Mouse (Mus musculus): Measurements from ENCODE around the gene Tbc1d23. TPM values are rescaled to one million over a fixed set of nuclear protein-coding genes. Genes with fewer than 3 reads are reported as not detected.
"Not testable (repeated sequence)": the region's sequence is repeated elsewhere in the genome, so short reads cannot be mapped to it uniquely, and the experiment has no call there.

Tbc1d23 gene
- polyA plus RNA-seq, 1 experiment from 2014 or later, result 31.6 TPM

DNA sequence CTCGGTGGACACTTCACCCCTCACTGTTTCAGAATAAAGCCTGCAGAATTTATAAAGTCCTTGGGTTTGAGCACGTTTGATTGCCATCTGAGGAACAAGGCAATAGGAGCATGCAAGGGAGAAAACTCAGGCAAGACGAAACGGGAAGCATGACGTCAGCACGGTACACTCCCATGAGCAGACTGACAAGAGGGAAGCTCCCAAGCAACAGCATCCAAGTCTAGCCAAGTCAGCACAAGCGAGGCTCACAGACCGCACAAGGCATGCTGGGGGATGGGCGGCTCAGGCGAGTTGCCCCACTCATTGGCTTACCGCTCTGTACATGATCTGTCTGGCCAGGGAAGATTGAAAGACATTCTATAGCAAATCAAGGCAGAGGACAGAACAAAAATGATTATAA is 50.1 kb downstream of the Tbc1d23 start:
- Histone ChIP-seq H3K9me3 (ENCODE audit: control insufficient read depth, low read length) (no peaks in the 10 kb centered on the region), H3K4me1 (ENCODE audit: control insufficient read depth in 2 of 2, insufficient read depth in 2 of 2, low read length in 2 of 2) (peaks cover 0 to 2% of the 10 kb centered on the region in 2 experiments; a peak in 1 of 4 replicates), H3K27me3 (ENCODE audit: control insufficient read depth, insufficient read depth, low read length) (no peaks in the 10 kb centered on the region), H3K4me3 (ENCODE audit: control insufficient read depth in 1 of 2, insufficient read depth in 1 of 2, low read depth in 1 of 2, low read length in 2 of 2) (no peak overlapping the region), H3K36me3 (ENCODE audit: control insufficient read depth, insufficient read depth, low read length) (peaks cover 70% of the 10 kb centered on the region), H3K27ac (replicated peaks in 1 of 2; ENCODE audit: control insufficient read depth in 1 of 2, insufficient read depth in 1 of 2, low read depth in 2 of 2, low read length in 2 of 2) (no peak overlapping the region), H3K9ac (ENCODE audit: low read length) (no peak overlapping the region), H3K4me2 (ENCODE audit: low read length) (no peak overlapping the region)
- 81% methylated on average over 11 of the region's 11 CpGs for WGBS
- ATAC-seq (ENCODE audit: insufficient number of reproducible peaks, insufficient read depth, low FRiP score, low read depth), result no peak

DNA sequence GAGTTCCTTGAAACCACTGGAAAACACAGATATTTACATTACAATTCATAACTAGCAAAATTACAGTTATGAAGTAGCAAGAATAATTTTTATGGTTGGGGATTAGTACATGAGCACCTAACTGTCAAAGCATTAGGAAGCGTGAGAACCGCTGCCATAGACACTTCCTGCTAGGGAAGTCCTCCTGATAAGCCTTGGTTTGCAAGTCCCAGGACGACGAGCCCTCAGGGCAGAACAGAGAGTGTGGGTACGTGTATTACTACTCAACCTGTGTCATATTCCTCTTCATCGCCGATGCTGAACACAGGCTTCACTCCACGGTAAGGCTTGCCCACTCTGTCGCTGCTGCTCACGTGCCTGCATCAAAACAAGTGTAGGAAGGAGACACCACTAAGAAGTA is 53.6 kb downstream of the Tbc1d23 start:
- H3K4me3 ChIP-seq (ENCODE audit: control insufficient read depth in 1 of 2, insufficient read depth in 1 of 2, low read depth in 1 of 2, low read length in 2 of 2), result no peak overlapping the region
- H3K9me3 ChIP-seq (ENCODE audit: control insufficient read depth, low read length), result no peaks in the 10 kb centered on the region
- H3K27me3 ChIP-seq (ENCODE audit: control insufficient read depth, insufficient read depth, low read length), result no peaks in the 10 kb centered on the region
- H3K27ac ChIP-seq (replicated peaks in 1 of 2; ENCODE audit: control insufficient read depth in 1 of 2, insufficient read depth in 1 of 2, low read depth in 2 of 2, low read length in 2 of 2), result no peak overlapping the region
- no peak overlapping the region for H3K9ac ChIP-seq (ENCODE audit: low read length)
- 70% methylated on average over 10 of the region's 10 CpGs for WGBS
- H3K36me3 ChIP-seq (ENCODE audit: control insufficient read depth, insufficient read depth, low read length), result peaks cover 64% of the 10 kb centered on the region
- peaks cover 0 to 2% of the 10 kb centered on the region in 2 experiments; a peak in 1 of 4 replicates for H3K4me1 ChIP-seq (ENCODE audit: control insufficient read depth in 2 of 2, insufficient read depth in 2 of 2, low read length in 2 of 2)
- ATAC-seq (ENCODE audit: insufficient number of reproducible peaks, insufficient read depth, low FRiP score, low read depth), result no peak
- H3K4me2 ChIP-seq (ENCODE audit: low read length), result no peak overlapping the region

DNA sequence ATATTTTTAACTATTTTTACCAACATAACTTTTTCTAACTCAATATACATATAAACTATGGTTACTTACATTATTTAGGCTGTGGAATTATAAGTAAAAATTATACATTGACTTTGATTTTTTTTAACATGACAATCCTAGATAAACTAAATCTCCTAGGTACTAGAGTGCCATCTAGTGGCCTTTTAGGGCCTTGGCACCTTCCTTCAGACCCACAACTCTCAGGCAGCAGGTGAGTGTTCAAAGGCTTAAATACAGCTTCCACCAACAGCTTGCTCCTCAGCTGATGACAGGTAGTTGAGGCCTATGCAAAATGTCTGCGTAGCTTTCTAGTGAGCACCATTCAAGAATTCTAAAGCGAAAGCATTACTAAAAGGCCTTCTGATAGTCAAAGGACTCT is 54.0 kb downstream of the Tbc1d23 start:
- ATAC-seq (ENCODE audit: insufficient number of reproducible peaks, insufficient read depth, low FRiP score, low read depth), result no peak
- no peak overlapping the region for H3K9ac ChIP-seq (ENCODE audit: low read length)

DNA sequence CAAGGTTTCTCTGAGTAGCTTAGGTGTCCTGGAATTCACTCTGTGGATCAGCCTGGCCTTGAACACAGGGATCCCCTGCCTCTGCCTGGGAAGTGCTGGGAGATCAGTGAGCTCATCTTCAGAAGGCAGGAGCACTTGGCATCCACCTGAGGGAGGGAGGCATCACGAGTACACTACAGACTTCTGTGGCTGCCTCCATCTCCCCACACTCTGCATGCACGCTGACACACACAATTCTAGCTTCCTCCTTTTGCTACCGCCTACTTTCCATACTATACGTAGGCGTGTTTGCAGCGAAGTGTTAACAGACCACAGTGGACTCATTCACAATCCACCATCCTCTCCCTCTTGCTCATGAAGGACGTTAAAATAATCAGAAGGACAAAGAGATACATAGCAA is 55.0 kb downstream of the Tbc1d23 start:
- Histone ChIP-seq H3K9me3 (ENCODE audit: control insufficient read depth, low read length) (no peaks in the 10 kb centered on the region), H3K9ac (ENCODE audit: low read length) (no peak overlapping the region), H3K4me3 (ENCODE audit: control insufficient read depth in 1 of 2, insufficient read depth in 1 of 2, low read depth in 1 of 2, low read length in 2 of 2) (no peak overlapping the region), H3K36me3 (ENCODE audit: control insufficient read depth, insufficient read depth, low read length) (peaks cover 58% of the 10 kb centered on the region), H3K27ac (replicated peaks in 1 of 2; ENCODE audit: control insufficient read depth in 1 of 2, insufficient read depth in 1 of 2, low read depth in 2 of 2, low read length in 2 of 2) (no peak overlapping the region), H3K27me3 (ENCODE audit: control insufficient read depth, insufficient read depth, low read length) (no peaks in the 10 kb centered on the region), H3K4me1 (ENCODE audit: control insufficient read depth in 2 of 2, insufficient read depth in 2 of 2, low read length in 2 of 2) (peaks cover 0 to 2% of the 10 kb centered on the region in 2 experiments; a peak in 1 of 4 replicates), H3K4me2 (ENCODE audit: low read length) (no peak overlapping the region)
- WGBS, result 84% methylated on average over 7 of the region's 7 CpGs
- ATAC-seq (ENCODE audit: insufficient number of reproducible peaks, insufficient read depth, low FRiP score, low read depth), result no peak

More for the DNA sequence above, 54.0 kb downstream of the Tbc1d23 start:
- Histone ChIP-seq H3K36me3 (ENCODE audit: control insufficient read depth, insufficient read depth, low read length) (peaks cover 63% of the 10 kb centered on the region), H3K4me1 (ENCODE audit: control insufficient read depth in 2 of 2, insufficient read depth in 2 of 2, low read length in 2 of 2) (peaks cover 0 to 2% of the 10 kb centered on the region in 2 experiments; a peak in 1 of 4 replicates), H3K27me3 (ENCODE audit: control insufficient read depth, insufficient read depth, low read length) (no peaks in the 10 kb centered on the region), H3K9me3 (ENCODE audit: control insufficient read depth, low read length) (no peaks in the 10 kb centered on the region), H3K27ac (replicated peaks in 1 of 2; ENCODE audit: control insufficient read depth in 1 of 2, insufficient read depth in 1 of 2, low read depth in 2 of 2, low read length in 2 of 2) (no peak overlapping the region), H3K4me2 (ENCODE audit: low read length) (no peak overlapping the region), H3K4me3 (ENCODE audit: control insufficient read depth in 1 of 2, insufficient read depth in 1 of 2, low read depth in 1 of 2, low read length in 2 of 2) (no peak overlapping the region)
- WGBS, result 57% methylated on average over 2 of the region's 2 CpGs

DNA sequence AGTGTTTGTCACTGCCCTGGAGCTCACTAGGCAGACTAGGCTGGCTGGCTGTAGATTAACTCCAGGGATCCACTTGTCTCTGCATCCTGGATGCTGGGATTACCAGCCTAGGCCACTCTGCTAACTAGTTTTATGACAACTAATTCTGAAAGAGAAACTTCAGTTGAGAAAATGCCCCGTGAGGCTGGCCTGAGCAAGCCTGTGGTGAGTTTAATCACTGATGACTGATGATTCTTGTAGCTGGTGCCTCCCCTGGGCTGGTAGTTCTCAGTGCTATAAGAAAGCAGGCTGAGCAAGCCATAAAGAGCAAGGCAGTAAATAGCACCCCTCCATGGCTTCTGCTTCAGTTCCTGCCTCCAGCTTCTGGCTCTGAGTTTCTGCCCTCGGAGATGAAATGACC is 55.6 kb downstream of the Tbc1d23 start:
- Histone ChIP-seq H3K9ac (ENCODE audit: low read length) (no peak overlapping the region), H3K27ac (replicated peaks in 1 of 2; ENCODE audit: control insufficient read depth in 1 of 2, insufficient read depth in 1 of 2, low read depth in 2 of 2, low read length in 2 of 2) (no peak overlapping the region), H3K4me2 (ENCODE audit: low read length) (no peak overlapping the region), H3K36me3 (ENCODE audit: control insufficient read depth, insufficient read depth, low read length) (peaks cover 58% of the 10 kb centered on the region), H3K4me1 (ENCODE audit: control insufficient read depth in 2 of 2, insufficient read depth in 2 of 2, low read length in 2 of 2) (peaks cover 0 to 2% of the 10 kb centered on the region in 2 experiments; a peak in 1 of 4 replicates), H3K27me3 (ENCODE audit: control insufficient read depth, insufficient read depth, low read length) (no peaks in the 10 kb centered on the region), H3K4me3 (ENCODE audit: control insufficient read depth in 1 of 2, insufficient read depth in 1 of 2, low read depth in 1 of 2, low read length in 2 of 2) (no peak overlapping the region), H3K9me3 (ENCODE audit: control insufficient read depth, low read length) (no peaks in the 10 kb centered on the region)
- no peak for ATAC-seq (ENCODE audit: insufficient number of reproducible peaks, insufficient read depth, low FRiP score, low read depth)
- WGBS, result 77% methylated on average over 2 of the region's 2 CpGs

DNA sequence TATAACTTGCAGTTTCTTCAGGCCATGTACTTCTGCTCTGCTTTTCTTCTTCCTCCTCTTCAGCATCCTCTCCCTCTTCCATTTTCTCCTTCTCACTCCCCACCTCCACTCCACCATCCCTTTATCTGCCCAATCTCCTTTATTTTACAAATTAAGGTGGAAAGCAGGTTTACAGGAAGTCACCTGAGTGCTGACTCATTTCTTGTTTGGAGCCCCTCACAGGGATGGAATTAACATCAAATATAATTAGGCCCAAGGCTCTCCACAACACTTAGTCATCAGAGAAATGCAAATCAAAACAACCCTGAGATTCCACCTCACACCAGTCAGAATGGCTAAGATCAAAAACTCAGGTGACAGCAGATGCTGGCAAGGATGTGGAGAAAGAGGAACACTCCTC is 56.8 kb downstream of the Tbc1d23 start:
- not testable (repeated sequence) for H3K9me3 ChIP-seq (ENCODE audit: control insufficient read depth, low read length); H3K4me1 ChIP-seq (ENCODE audit: control insufficient read depth in 2 of 2, insufficient read depth in 2 of 2, low read length in 2 of 2); H3K4me3 ChIP-seq (ENCODE audit: control insufficient read depth in 1 of 2, insufficient read depth in 1 of 2, low read depth in 1 of 2, low read length in 2 of 2); H3K27me3 ChIP-seq (ENCODE audit: control insufficient read depth, insufficient read depth, low read length); H3K9ac ChIP-seq (ENCODE audit: low read length); H3K4me2 ChIP-seq (ENCODE audit: low read length); H3K27ac ChIP-seq (replicated peaks in 1 of 2; ENCODE audit: control insufficient read depth in 1 of 2, insufficient read depth in 1 of 2, low read depth in 2 of 2, low read length in 2 of 2); ATAC-seq (ENCODE audit: insufficient number of reproducible peaks, insufficient read depth, low FRiP score, low read depth)
- H3K36me3 ChIP-seq (ENCODE audit: control insufficient read depth, insufficient read depth, low read length), result peaks cover 66% of the 10 kb centered on the region

DNA sequence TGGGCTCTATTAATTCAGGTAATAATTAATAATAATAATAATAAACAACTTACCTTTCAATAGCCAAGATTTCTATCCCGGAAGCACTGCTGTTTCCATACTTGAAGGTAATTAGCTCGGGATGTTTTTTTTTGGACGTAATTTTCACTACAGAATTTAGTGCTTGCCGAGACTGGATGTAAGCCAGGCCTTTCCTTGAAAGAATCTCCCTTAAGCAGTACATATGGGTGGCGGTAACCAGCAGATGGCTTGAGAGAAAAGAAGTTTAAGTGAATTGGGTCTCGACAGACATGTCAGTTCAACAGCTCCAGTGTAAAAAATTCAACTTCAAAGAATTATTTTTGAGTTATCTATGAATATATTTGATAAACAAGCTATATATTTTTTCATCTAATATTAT is 59.7 kb downstream of the Tbc1d23 start:
- no peaks in the 10 kb centered on the region for H3K4me1 ChIP-seq (ENCODE audit: control insufficient read depth in 2 of 2, insufficient read depth in 2 of 2, low read length in 2 of 2)
- no peak for ATAC-seq (ENCODE audit: insufficient number of reproducible peaks, insufficient read depth, low FRiP score, low read depth)
- no peak overlapping the region for H3K27ac ChIP-seq (replicated peaks in 1 of 2; ENCODE audit: control insufficient read depth in 1 of 2, insufficient read depth in 1 of 2, low read depth in 2 of 2, low read length in 2 of 2)
- no peak overlapping the region for H3K4me3 ChIP-seq (ENCODE audit: control insufficient read depth in 1 of 2, insufficient read depth in 1 of 2, low read depth in 1 of 2, low read length in 2 of 2)
- 95% methylated on average over 6 of the region's 6 CpGs for whole genome bisulfite sequencing
- no peak overlapping the region for H3K4me2 ChIP-seq (ENCODE audit: low read length)
- H3K36me3 ChIP-seq (ENCODE audit: control insufficient read depth, insufficient read depth, low read length), result peaks cover 52% of the 10 kb centered on the region
- H3K9me3 ChIP-seq (ENCODE audit: control insufficient read depth, low read length), result no peaks in the 10 kb centered on the region
- no peak overlapping the region for H3K9ac ChIP-seq (ENCODE audit: low read length)
- no peaks in the 10 kb centered on the region for H3K27me3 ChIP-seq (ENCODE audit: control insufficient read depth, insufficient read depth, low read length)

DNA sequence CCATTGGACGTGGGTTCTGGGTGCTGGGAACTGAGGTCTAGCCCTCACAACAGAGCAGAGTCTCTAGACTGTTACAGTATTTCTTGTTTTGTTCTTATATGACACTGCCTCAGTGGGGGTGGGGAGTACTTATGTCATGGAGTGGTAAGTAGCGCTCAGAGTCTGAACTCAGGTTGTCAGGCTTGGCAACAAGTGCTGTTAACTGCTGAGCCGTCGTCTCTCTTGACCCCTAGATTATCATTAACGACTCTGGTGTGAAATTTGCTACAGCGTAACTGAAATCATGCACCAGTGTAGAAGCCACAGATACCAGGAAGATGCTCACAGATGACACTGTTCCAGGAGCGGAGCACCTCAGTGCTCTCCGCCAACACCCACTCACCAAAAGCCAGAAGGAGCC is 60.1 kb downstream of the Tbc1d23 start:
- Histone ChIP-seq H3K9me3 (ENCODE audit: control insufficient read depth, low read length) (no peaks in the 10 kb centered on the region), H3K4me3 (ENCODE audit: control insufficient read depth in 1 of 2, insufficient read depth in 1 of 2, low read depth in 1 of 2, low read length in 2 of 2) (no peak overlapping the region), H3K4me2 (ENCODE audit: low read length) (no peak overlapping the region), H3K9ac (ENCODE audit: low read length) (no peak overlapping the region), H3K27ac (replicated peaks in 1 of 2; ENCODE audit: control insufficient read depth in 1 of 2, insufficient read depth in 1 of 2, low read depth in 2 of 2, low read length in 2 of 2) (no peak overlapping the region), H3K36me3 (ENCODE audit: control insufficient read depth, insufficient read depth, low read length) (peaks cover 48% of the 10 kb centered on the region), H3K27me3 (ENCODE audit: control insufficient read depth, insufficient read depth, low read length) (no peaks in the 10 kb centered on the region), H3K4me1 (ENCODE audit: control insufficient read depth in 2 of 2, insufficient read depth in 2 of 2, low read length in 2 of 2) (no peaks in the 10 kb centered on the region)
- WGBS, result 85% methylated on average over 8 of the region's 8 CpGs
- ATAC-seq (ENCODE audit: insufficient number of reproducible peaks, insufficient read depth, low FRiP score, low read depth), result no peak
